Mouse (Mus musculus) ovary, postnatal 14 days (tissue): ENCODE data around the gene Slc22a14.
"Not testable (repeated sequence)": the region's sequence is repeated elsewhere in the genome, so short reads cannot be mapped to it uniquely, and the experiment has no call there.

ENCODE experiments used
- DNase-seq: peaks from one replicate; pipeline ENCODE4 v3.0.0; 2022; ENCODE audit warnings: low spot score

Slc22a14 gene

DNA sequence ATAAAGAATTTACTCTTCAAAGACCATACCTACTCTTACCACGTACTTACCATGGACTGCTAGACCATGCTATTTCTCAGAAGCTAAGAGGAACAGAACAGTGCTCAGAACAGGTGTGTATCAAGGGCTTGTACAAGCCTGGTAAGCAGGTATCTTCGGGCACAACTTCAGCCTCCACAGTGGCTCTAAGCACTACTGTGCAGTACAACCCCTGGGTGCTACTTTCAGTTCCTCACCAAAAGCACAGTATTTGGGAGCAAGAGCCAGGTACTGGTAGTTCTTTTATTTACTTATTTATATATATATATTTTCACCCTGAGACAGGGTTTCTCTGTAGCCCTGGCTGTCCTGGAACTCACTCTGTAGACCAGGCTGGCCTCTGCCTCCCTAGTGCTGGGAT is 104.5 kb downstream of the Slc22a14 start:
- no peak for DNase-seq

DNA sequence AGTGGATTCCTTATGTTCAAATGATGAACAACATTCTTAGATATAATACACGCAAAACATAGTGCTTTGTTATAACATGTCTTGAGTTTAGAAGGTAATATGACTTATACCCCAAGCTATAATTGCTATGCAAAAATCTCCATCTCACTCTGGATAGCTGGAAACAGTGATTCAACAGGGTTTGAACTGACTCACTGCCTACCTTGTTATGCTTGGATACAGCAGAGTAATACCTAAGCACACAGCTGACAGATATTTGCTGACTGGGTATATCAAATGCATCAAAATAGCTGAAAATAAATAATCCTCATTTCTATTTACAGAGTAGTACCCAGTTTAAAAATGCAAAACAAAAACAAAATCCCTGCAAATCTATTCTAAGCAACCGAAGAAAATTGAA is 106.6 kb downstream of the Slc22a14 start:
- DNase-seq, result no peak

DNA sequence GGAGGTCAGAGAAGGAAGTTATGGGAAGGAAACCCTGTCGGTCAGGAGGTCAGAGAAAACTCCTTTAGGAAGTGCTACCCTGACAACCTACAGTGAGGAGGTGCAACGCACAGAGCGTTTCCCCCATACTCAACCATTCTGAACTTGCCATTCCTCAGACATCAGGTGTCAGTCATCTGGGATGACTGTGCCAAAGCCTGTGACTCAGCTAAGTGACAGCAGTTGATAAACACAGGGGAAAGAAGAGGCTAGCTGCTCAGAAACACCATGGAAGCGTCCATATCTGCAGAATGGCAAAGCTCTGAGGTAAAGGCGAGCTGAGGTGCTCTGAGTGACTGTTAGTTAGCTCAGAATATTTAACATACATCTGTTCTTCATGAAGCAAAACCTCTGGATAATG is 107.2 kb downstream of the Slc22a14 start:
- no peak for DNase-seq

- no peak for DNase-seq
Observed at GRCm38 (mm10) chr9:119256161-119256560, 109.2 kb downstream of the Slc22a14 start.

GRCm38 (mm10) chr9:119255096-119255495 is 110.3 kb downstream of the Slc22a14 start:
- DNase-seq, result no peak

DNA sequence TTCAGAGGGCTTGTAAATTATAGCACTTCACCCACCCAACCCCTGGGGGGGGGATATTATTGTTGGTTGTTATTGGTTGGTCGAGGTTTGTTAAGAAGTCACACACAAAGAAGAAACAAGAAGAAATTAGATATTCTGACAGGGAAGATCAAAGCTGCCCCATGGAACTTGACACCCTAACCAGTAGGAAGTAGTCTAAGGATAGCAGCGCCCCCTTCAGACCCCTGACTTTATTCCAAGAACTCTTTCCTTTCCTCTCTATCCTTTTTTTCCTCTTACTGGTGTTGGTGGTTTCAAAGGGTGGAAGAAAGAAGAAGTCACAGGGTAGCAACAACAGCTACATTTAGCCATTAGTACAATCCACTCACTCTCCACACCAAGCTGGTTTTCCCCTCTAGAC is 111.2 kb downstream of the Slc22a14 start:
- no peak for DNase-seq

DNA sequence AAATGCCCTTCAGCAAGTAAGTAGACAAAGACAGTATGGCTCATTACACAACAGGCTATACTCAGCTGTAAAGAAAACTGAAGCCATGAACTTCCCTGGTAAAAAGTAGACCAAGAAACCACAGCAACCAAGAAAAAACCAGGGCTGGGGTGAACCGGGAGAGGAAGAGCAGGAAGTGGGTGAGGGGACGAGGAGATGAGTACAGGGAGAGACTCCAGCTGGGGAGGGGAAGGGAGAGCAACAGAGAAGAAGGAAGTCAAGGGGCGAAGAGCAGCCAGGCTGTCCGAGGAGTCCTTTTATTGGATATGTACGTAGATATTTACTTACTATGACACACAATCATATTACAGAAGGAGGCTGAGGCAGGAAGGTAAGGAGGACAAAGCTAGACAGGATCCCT is 117.4 kb downstream of the Slc22a14 start:
- no peak for DNase-seq

DNA sequence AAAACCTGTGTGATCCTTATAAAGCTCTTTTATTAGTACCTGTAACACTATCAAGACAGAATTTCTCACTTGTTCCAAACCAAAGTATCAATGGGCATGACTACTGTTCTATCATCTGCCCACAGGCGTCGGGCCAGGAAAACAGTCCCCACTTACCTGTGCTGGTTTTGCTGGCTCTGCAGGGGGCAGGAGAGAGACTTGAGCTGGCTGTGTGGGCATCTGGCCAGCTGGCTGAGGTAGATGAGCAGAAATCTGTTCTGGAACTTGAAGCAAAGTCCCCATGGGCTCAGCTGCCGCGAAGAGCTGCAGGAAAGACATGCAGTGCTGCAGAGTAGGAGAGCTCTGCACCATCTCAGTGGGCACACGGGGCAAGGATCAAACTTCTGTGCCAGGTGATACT is 118.5 kb downstream of the Slc22a14 start:
- DNase-seq, result peak; percentile 13

GRCm38 (mm10) chr9:119243981-119244380 is 121.4 kb downstream of the Slc22a14 start:
- no peak for DNase-seq

- no peak for DNase-seq
Observed at GRCm38 (mm10) chr9:119241169-119241865, 124.0 kb downstream of the Slc22a14 start.

GRCm38 (mm10) chr9:119240286-119240997 is 124.9 kb downstream of the Slc22a14 start:
- no peak for DNase-seq

GRCm38 (mm10) chr9:119239274-119239673 is 126.1 kb downstream of the Slc22a14 start:
- no peak for DNase-seq

- no peak for DNase-seq
Observed at GRCm38 (mm10) chr9:119238796-119239195, 126.6 kb downstream of the Slc22a14 start.

GRCm38 (mm10) chr9:119231552-119231951 is 133.8 kb downstream of the Slc22a14 start:
- DNase-seq, result no peak

DNA sequence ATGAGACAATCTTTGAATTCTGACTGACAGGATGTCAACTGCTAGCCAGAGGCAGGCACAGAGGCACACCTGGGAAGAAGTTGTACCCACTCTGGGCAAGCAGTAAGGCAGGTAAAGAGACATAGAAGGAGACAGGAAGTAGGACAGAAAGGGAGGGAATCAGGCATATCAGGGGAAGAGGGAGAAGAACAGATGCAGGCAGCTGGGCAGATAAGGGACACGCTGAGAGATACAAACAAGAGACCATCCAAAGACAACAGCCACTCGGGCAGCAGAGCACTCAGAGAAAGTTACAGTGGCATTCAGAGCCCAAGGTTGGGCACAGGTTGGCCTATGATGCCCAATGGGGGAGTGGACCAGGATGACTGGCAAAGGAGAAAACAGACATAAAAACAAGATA is 134.5 kb downstream of the Slc22a14 start:
- no peak for DNase-seq

DNA sequence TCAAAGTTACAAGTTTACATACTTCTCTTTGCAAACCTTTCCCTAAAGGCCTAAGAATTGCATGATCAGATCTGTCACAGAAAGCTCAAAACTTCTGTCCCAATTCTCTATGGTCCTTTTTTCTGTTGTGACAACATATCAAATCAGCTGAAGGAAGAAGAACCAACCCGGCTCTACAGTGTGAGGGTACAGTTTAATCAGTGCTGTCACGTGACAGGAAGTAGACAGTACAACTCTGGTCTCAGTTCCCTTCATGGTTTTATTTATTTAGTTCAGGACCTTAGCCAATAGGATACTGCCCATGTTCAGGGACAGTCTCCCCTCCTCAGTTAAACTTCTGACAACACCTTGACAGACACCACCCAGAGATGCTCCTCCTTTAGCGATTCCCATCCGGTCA is 145.1 kb downstream of the Slc22a14 start:
- DNase-seq, result no peak

DNA sequence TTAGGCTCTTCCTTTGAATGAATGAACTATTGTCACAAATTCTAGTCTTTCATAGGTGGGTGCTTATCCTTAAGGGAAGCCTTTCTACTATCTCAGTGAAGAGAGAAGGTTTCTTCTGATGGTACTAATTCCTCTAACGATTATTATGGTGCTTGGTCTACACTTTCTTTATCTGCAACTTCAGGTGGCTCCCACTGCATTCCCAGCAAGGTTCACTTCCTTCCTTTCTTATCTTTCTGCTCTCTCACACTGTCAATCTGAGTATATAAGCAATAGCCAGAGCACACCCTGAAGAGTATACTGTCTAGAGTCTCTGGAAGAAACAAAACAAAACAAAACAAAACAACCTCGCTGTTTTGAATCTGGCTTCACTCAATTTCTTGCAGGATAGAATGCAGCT is 145.7 kb downstream of the Slc22a14 start:
- DNase-seq, result no peak

GRCm38 (mm10) chr9:119215341-119215740 is 150.0 kb downstream of the Slc22a14 start:
- DNase-seq, result not testable (repeated sequence)

DNA sequence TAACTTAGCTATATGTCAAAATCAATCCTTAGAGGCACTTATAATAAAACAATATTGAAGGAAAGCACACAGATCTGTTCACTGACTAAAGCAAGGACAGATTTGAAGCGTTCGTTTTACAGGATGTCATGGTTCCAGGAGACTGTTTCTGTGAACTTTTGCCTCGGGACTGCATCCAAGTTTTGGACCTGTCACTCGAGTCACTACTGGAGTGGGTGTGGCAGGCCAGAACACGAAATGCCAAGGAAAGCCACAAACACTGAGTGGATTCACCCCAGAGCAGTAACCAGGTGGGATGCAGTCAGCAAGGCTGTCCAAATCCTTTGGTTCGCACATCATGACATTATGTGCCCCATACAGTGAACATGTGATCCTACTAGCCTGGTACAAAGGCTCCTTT is 150.8 kb downstream of the Slc22a14 start:
- no peak for DNase-seq

DNA sequence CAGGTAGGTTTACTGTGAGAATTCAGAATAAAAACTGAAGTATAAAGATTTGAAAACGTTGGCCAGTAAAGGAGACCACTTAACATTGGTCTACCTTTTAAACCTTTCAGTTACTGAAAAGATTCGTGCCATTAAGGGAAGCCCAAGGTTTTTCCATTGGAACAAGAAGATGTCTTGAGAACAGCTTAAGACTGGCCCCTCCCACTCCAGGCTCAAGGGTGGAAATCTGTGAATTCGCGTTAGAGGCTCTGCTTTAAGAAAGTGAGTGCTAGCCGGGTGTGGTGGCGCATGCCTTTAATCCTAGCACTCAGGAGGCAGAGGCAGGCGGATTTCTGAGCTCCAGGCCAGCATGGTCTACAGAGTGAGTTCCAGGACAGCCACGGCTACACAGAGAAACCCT is 152.4 kb downstream of the Slc22a14 start:
- DNase-seq, result no peak

GRCm38 (mm10) chr9:119208998-119209397 is 156.4 kb downstream of the Slc22a14 start, which contains the start of gene Slc22a13:
Gene Slc22a13 (minus strand): TSS chr9:119209098.
- DNase-seq, result no peak

DNA sequence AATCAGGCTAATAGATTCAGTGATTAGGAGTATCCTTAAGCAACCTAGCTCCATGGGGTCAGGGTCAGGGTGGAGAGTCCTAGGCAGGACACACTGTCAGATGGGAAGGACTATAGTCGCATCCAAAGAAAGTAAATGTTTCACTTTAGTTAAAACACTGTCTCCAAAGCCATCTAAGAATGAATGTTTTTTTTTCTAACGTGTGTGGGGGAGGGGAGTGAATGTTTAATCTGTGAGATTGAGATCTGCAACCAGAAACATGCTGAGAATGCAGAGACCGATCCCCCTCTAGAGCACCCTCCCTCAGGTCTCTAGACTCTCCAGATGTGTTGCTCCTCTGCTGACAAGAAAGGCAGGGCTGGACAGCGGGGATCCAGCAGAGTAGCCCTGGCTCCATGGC is 158.2 kb downstream of the Slc22a14 start:
- no peak for DNase-seq

GRCm38 (mm10) chr9:119206666-119207065 is 158.7 kb downstream of the Slc22a14 start:
- DNase-seq, result no peak

DNA sequence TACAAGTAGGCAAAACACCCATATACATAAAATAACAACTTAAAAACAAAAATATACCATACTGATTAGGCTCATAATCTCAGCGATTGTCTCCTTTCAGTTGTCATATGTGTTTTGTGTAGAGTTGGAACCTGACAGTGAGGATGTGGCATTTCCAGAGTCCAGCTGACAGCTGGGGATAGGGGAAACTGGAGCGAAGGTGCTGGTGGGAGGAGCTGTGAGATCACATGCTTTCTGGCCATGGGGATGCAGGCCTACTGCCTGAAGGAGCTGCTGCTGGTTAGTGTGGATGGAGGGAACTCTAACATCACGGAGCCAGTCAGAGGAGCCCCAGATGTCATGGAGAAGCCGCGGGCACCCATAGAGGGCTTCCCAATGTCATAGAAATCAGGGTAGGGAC is 159.6 kb downstream of the Slc22a14 start:
- no peak for DNase-seq
